8 mouse cellular contexts compared by ENCODE assay signal in genomic region chr8:9934891-9935565, GRCm38 (mm10). TPM values are rescaled to one million over a fixed set of nuclear protein-coding genes. Genes with fewer than 3 reads are reported as not detected.
DNase-seq lines count a peak whose midpoint lies in the region; ATAC-seq and TF ChIP-seq lines count a peak whose summit lies in the region.

No protein-coding gene starts in this region.

- intact Hi-C loops in left cerebral cortex, postnatal 14 days (cut with DNase I), result loop anchor here (5.0 kb wide), 2 partner anchors 163 to 703 kb away; partner anchors contain the start of gene Fam155a

- H3K36me3 ChIP-seq in ES-E14 (ENCODE audit: control insufficient read depth, insufficient read depth, low read length, poor library complexity, severe bottlenecking), result no peaks in the 10 kb centered on the region
- no peaks in the 10 kb centered on the region for H3K36me3 ChIP-seq in embryonic facial prominence, embryonic 14.5 days (ENCODE audit: control insufficient read depth, insufficient read depth, low read length)
- no peaks in the 10 kb centered on the region for H3K36me3 ChIP-seq in hindbrain, postnatal 0 days (ENCODE audit: insufficient read depth, low read length)

- no peak overlapping the region for H3K4me2 ChIP-seq in embryonic facial prominence, embryonic 14.5 days (ENCODE audit: low read depth, low read length)
- no peak overlapping the region for H3K4me2 ChIP-seq in hindbrain, postnatal 0 days (ENCODE audit: low read depth, low read length)

- ATAC-seq in embryonic facial prominence, embryonic 14.5 days (ENCODE audit: low read depth), result no peak
- ATAC-seq in hindbrain, postnatal 0 days, result no peak
- peak; percentile 76 for ATAC-seq in megakaryocyte progenitor cell, adult 5-6 weeks (replicated peaks; ENCODE audit: poor library complexity)
- ATAC-seq in monocyte, adult 5-6 weeks (replicated peaks; ENCODE audit: insufficient number of reproducible peaks, low FRiP score, low TSS enrichment, poor library complexity, severe bottlenecking), result no peak

- peak; percentile 65 for DNase-seq in ES-E14 (ENCODE audit: low read depth, low spot score)
- peak; percentile 48 for DNase-seq in adrenal gland, postnatal 14 days
- DNase-seq in embryonic facial prominence, embryonic 14.5 days (ENCODE audit: low spot score), result peak; percentile 37
- DNase-seq in hindbrain, postnatal 0 days (ENCODE audit: low spot score), result peak; percentile 76
- DNase-seq in left cerebral cortex, postnatal 14 days (ENCODE audit: low spot score in 2 of 2), result peak; percentile 37 to 58
- DNase-seq in skeletal muscle tissue, adult 2 months (ENCODE audit: low read depth, low spot score), result peak; percentile 2

- in situ Hi-C loops in ES-E14 (cut with MboI; ENCODE audit: low sequenced_read_pairs in 2 of 2, unreplicated experiment in 2 of 2), result loop anchor here in 1 of 2 experiments (25.0 kb wide), 1 partner anchor 698 kb away; no protein-coding TSS in a partner anchor

- no peaks in the 10 kb centered on the region; a peak in 1 of 4 replicates for H3K4me1 ChIP-seq in ES-E14 (ENCODE audit: control insufficient read depth in 2 of 2, insufficient read depth in 2 of 2, low read length in 2 of 2, poor library complexity in 1 of 2)
- H3K4me1 ChIP-seq in embryonic facial prominence, embryonic 14.5 days (ENCODE audit: control insufficient read depth, insufficient read depth, low read length), result no peaks in the 10 kb centered on the region
- H3K4me1 ChIP-seq in hindbrain, postnatal 0 days (ENCODE audit: insufficient read depth, low read length), result no peaks in the 10 kb centered on the region

- H3K27me3 ChIP-seq in embryonic facial prominence, embryonic 14.5 days (replicated peaks; ENCODE audit: control insufficient read depth, insufficient read depth, low read length), result no peaks in the 10 kb centered on the region
- H3K27me3 ChIP-seq in hindbrain, postnatal 0 days (ENCODE audit: insufficient read depth, low read length), result no peaks in the 10 kb centered on the region

- H3K9ac ChIP-seq in ES-E14 (ENCODE audit: insufficient read depth, low read depth, low read length, poor library complexity, severe bottlenecking), result no peak overlapping the region
- H3K9ac ChIP-seq in embryonic facial prominence, embryonic 14.5 days (ENCODE audit: low read depth, low read length), result no peak overlapping the region
- no peak overlapping the region for H3K9ac ChIP-seq in hindbrain, postnatal 0 days (replicated peaks; ENCODE audit: low read length)

- WGBS in embryonic facial prominence, embryonic 14.5 days, result 34% methylated on average over 10 of the region's 10 CpGs
- 39% methylated on average over 10 of the region's 10 CpGs for WGBS in hindbrain, postnatal 0 days

- peak; percentile 95 for TF ChIP-seq CTCF in hindbrain, postnatal 0 days (IDR thresholded peaks at IDR 0.05; ENCODE audit: low read depth)

- H3K27ac ChIP-seq in ES-E14 (ENCODE audit: insufficient read depth, low read depth, low read length, poor library complexity, severe bottlenecking), result no peak overlapping the region
- no peak overlapping the region for H3K27ac ChIP-seq in embryonic facial prominence, embryonic 14.5 days (replicated peaks; ENCODE audit: low read depth, low read length)
- no peak overlapping the region for H3K27ac ChIP-seq in hindbrain, postnatal 0 days

- H3K9me3 ChIP-seq in ES-E14 (ENCODE audit: control insufficient read depth, insufficient read depth, low read depth, low read length), result no peaks in the 10 kb centered on the region
- no peaks in the 10 kb centered on the region for H3K9me3 ChIP-seq in embryonic facial prominence, embryonic 14.5 days (ENCODE audit: control insufficient read depth, low read length)
- H3K9me3 ChIP-seq in hindbrain, postnatal 0 days (ENCODE audit: low read length), result no peaks in the 10 kb centered on the region

- H3K4me3 ChIP-seq in ES-E14 (ENCODE audit: insufficient read depth in 1 of 2, low read depth in 1 of 2, low read length in 2 of 2, poor library complexity in 1 of 2, severe bottlenecking in 1 of 2), result no peak overlapping the region
- H3K4me3 ChIP-seq in embryonic facial prominence, embryonic 14.5 days (ENCODE audit: low read depth, low read length), result no peak overlapping the region
- no peak overlapping the region for H3K4me3 ChIP-seq in hindbrain, postnatal 0 days (ENCODE audit: low read length)

TF ChIP-seq in ES-E14, 5 proteins besides CTCF, POLR2A, EP300 and RAD21:
- TF ChIP-seq ZNF384 (IDR thresholded peaks at IDR 0.05; ENCODE audit: low read depth, low read length), result no peak
- no peak for TF ChIP-seq CHD2 (IDR thresholded peaks at IDR 0.05; ENCODE audit: low read depth, low read length)
- TF ChIP-seq ZC3H11A (IDR thresholded peaks at IDR 0.05; ENCODE audit: borderline replicate concordance, low read depth, low read length), result peak; percentile 23; the same call in 1 of the 2 replicates

RNA-seq across cellular contexts. Expression of gene Lig4, which starts 42.5 kb away (rescaled TPM):
- 3.7 and 5.8 TPM in 2 replicates for total RNA-seq in ES-E14 (2012; rRNA removed)
- total RNA-seq in adrenal gland, postnatal 14 days (2021), result 6.1 and 6.6 TPM in 2 replicates
- polyA plus RNA-seq in embryonic facial prominence, embryonic 14.5 days (2014; fragmentation: Nextera tagmentation; extraction: Ambion mirVana), result 4.6 and 5.5 TPM in 2 replicates
- 3.3 and 4.0 TPM in 2 replicates for total RNA-seq in hindbrain, postnatal 0 days (2014; rRNA removed)
- polyA plus RNA-seq in hindbrain, postnatal 0 days (2015; fragmentation: Nextera tagmentation; extraction: Ambion mirVana), result 5.7 and 6.1 TPM in 2 replicates
- 10 to 100 TPM; 10.7 to 10.8 TPM for total RNA-seq in left cerebral cortex, postnatal 14 days (2021)
- total RNA-seq in megakaryocyte progenitor cell, adult 5-6 weeks (2015), result 1.7 and 1.9 TPM in 2 replicates
- 0.71 and 2.2 TPM in 2 replicates for total RNA-seq in megakaryocyte progenitor cell, adult 5-6 weeks (2017)
- 0.85 to 2.3 TPM (median 1.2 TPM) in 3 replicates for total RNA-seq in monocyte, adult 5-6 weeks (2017)

RNA-seq across cellular contexts. Expression of gene Abhd13, which starts 42.5 kb away (rescaled TPM):
- total RNA-seq in ES-E14 (2012; rRNA removed), result 26.4 and 28.5 TPM in 2 replicates
- total RNA-seq in adrenal gland, postnatal 14 days (2021), result 19.2 and 20.7 TPM in 2 replicates
- 19.5 and 22.2 TPM in 2 replicates for polyA plus RNA-seq in embryonic facial prominence, embryonic 14.5 days (2014; fragmentation: Nextera tagmentation; extraction: Ambion mirVana)
- total RNA-seq in hindbrain, postnatal 0 days (2014; rRNA removed), result 21.3 and 24.5 TPM in 2 replicates
- polyA plus RNA-seq in hindbrain, postnatal 0 days (2015; fragmentation: Nextera tagmentation; extraction: Ambion mirVana), result 13.1 and 13.4 TPM in 2 replicates
- 10 to 100 TPM; 34.7 TPM for total RNA-seq in left cerebral cortex, postnatal 14 days (2021)
- total RNA-seq in megakaryocyte progenitor cell, adult 5-6 weeks (2015), result 12.4 and 12.9 TPM in 2 replicates
- total RNA-seq in megakaryocyte progenitor cell, adult 5-6 weeks (2017), result 13.2 and 15.5 TPM in 2 replicates
- 25.0 to 26.3 TPM (median 25.6 TPM) in 3 replicates for total RNA-seq in monocyte, adult 5-6 weeks (2017)

Comparison
In these comparisons a context has a peak if more than half of its experiments do, and no peak if none do; other contexts are left out.
1. DNase-seq: peak in every context shown above with its lines; median percentile 76 in hindbrain, postnatal 0 days; 65 in ES-E14; 48 in adrenal gland, postnatal 14 days; 48 in left cerebral cortex, postnatal 14 days; 37 in embryonic facial prominence, embryonic 14.5 days; 2 in skeletal muscle tissue, adult 2 months.